Mouse (Mus musculus) liver, embryonic 11.5 days (tissue): Measurements from ENCODE around the gene Nrxn3. TPM values are rescaled to one million over a fixed set of nuclear protein-coding genes. Genes with fewer than 3 reads are reported as not detected.

Source experiments
- ATAC-seq: fragments of 200-750 bp; cut with Nextera tagmentation; replicated peaks from 2 replicates; pipeline ENCODE4 v1.8.0; 2017; ENCODE audit warnings: moderate number of reproducible peaks, mild to moderate bottlenecking, moderate TSS enrichment, moderate library complexity; ENCODE audit not compliant: low FRiP score
- DNase-seq: peaks from one replicate; pipeline ENCODE4 v3.0.0-alpha.2; 2017; ENCODE audit warnings: low spot score
- H3K27ac ChIP-seq: fragments of 300-500 bp; sonication (generic); 2 replicates; pipeline ENCODE4 v1.5.1; 2014; ENCODE audit warnings: mild to moderate bottlenecking, low read depth, low read length, control low read depth
- H3K27me3 ChIP-seq: fragments of 300-500 bp; sonication (generic); replicated peaks from 2 replicates; pipeline ENCODE4 v1.6.1; 2014; ENCODE audit warnings: low read length, mixed read lengths; ENCODE audit not compliant: control insufficient read depth, insufficient read depth
- H3K36me3 ChIP-seq: fragments of 300-500 bp; sonication (generic); 2 replicates; pipeline ENCODE4 v1.6.1; 2014; ENCODE audit warnings: mild to moderate bottlenecking, low read length, moderate library complexity, mixed read lengths; ENCODE audit not compliant: control insufficient read depth, insufficient read depth
- H3K4me1 ChIP-seq: fragments of 300-500 bp; sonication (generic); replicated peaks from 2 replicates; pipeline ENCODE4 v1.6.1; 2014; ENCODE audit warnings: low read length, mixed read lengths; ENCODE audit not compliant: control insufficient read depth, insufficient read depth
- H3K4me2 ChIP-seq: fragments of 300-500 bp; sonication (generic); 2 replicates; pipeline ENCODE4 v1.6.1; 2014; ENCODE audit warnings: mild to moderate bottlenecking, control low read depth, moderate library complexity
- H3K4me3 ChIP-seq: fragments of 300-500 bp; sonication (generic); 2 replicates; pipeline ENCODE4 v1.5.1; 2014; ENCODE audit warnings: low read depth, low read length, control low read depth
- H3K9ac ChIP-seq: fragments of 300-500 bp; sonication (generic); 2 replicates; pipeline ENCODE4 v1.6.1; 2014; ENCODE audit warnings: low read depth, low read length, control low read depth
- H3K9me3 ChIP-seq: fragments of 300-500 bp; sonication (generic); 2 replicates; pipeline ENCODE4 v1.6.1; 2016; ENCODE audit warnings: low read length, inconsistent platforms, mixed read lengths; ENCODE audit not compliant: control insufficient read depth
- WGBS: fragments of 180-500 bp; shearing (Covaris S2); extraction: QIAGEN DNeasy Blood & Tissue Kit; methylation state at CpG from one replicate; pipeline ENCODE4 v1.1.7; 2014; 5-methylcytosine and 5-hydroxymethylcytosine counted together
- polyA plus RNA-seq: library from polyadenylated mRNA; unstranded; fragments of >200 nt; fragmentation: Nextera tagmentation; extraction: Ambion mirVana; gene quantifications from 2 replicates; pipeline ENCODE4 v1.2.1, GENCODE M21; 2014

Nrxn3 gene
- polyA plus RNA-seq, 1 experiment from 2014 or later = 3.3 TPM

DNA sequence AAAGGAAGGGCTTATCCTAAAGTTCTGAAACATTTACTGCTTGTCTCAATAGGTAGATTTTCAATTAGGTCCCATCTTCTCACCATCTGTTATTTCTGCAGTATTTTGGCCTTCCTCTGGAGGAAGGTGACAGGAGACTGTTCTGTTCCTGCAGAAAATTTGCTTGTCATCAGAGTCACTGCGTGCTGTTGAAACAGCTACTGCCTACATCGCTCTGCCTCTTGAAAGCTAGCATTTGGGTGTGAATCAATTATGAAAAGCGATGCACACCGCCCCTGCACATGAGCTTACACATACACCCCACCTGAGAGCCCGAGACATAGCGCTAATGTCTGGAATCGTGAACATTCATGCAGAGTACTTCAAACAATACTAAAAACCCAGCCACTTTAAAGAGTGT lies 966.4 kb downstream of the Nrxn3 start:
- Histone ChIP-seq H3K4me3 (no peak overlapping the region), H3K27ac (no peak overlapping the region), H3K36me3 (no peaks in the 10 kb centered on the region), H3K27me3 (no peaks in the 10 kb centered on the region), H3K4me1 (no peaks in the 10 kb centered on the region), H3K9ac (no peak overlapping the region), H3K4me2 (no peak overlapping the region), H3K9me3 (no peaks in the 10 kb centered on the region)
- 91% methylated on average over 7 of the region's 7 CpGs for WGBS
- ATAC-seq = no peak
- DNase-seq = no peak

- Histone ChIP-seq H3K4me3 (no peak overlapping the region), H3K4me2 (no peak overlapping the region), H3K27me3 (no peaks in the 10 kb centered on the region), H3K36me3 (no peaks in the 10 kb centered on the region), H3K27ac (no peak overlapping the region), H3K4me1 (no peaks in the 10 kb centered on the region), H3K9ac (no peak overlapping the region), H3K9me3 (no peaks in the 10 kb centered on the region)
- 11% methylated on average over 4 of the region's 4 CpGs for WGBS
- no peak for DNase-seq
- ATAC-seq = no peak
These were observed 976.8 kb downstream of the Nrxn3 start for GRCm38 (mm10) chr12:89699469-89699868.

- 49% methylated on average over 3 of the region's 3 CpGs for WGBS
- no peaks in the 10 kb centered on the region for H3K9me3 ChIP-seq
- DNase-seq = no peak
- H3K27ac ChIP-seq = no peak overlapping the region
- H3K4me2 ChIP-seq = no peak overlapping the region
- no peaks in the 10 kb centered on the region for H3K36me3 ChIP-seq
- no peak overlapping the region for H3K4me3 ChIP-seq
- ATAC-seq = no peak
- no peaks in the 10 kb centered on the region for H3K27me3 ChIP-seq
- H3K4me1 ChIP-seq = no peaks in the 10 kb centered on the region
- no peak overlapping the region for H3K9ac ChIP-seq
These were observed 978.3 kb downstream of the Nrxn3 start for GRCm38 (mm10) chr12:89700937-89701458.

- H3K9ac ChIP-seq = no peak overlapping the region
- no peaks in the 10 kb centered on the region for H3K4me1 ChIP-seq
- no peaks in the 10 kb centered on the region for H3K9me3 ChIP-seq
- H3K36me3 ChIP-seq = no peaks in the 10 kb centered on the region
- H3K27ac ChIP-seq = no peak overlapping the region
- H3K4me3 ChIP-seq = no peak overlapping the region
- 53% methylated on average over 1 of the region's 1 CpGs for WGBS
- H3K4me2 ChIP-seq = no peak overlapping the region
- H3K27me3 ChIP-seq = no peaks in the 10 kb centered on the region
- DNase-seq = no peak
- no peak for ATAC-seq
These were observed 980.3 kb downstream of the Nrxn3 start for GRCm38 (mm10) chr12:89702931-89703330.

GRCm38 (mm10) chr12:89707913-89708312 lies 985.2 kb downstream of the Nrxn3 start:
- no peaks in the 10 kb centered on the region for H3K9me3 ChIP-seq
- H3K4me2 ChIP-seq = no peak overlapping the region
- ATAC-seq (no peak), DNase-seq (no peak)
- WGBS = 73% methylated on average over 3 of the region's 4 CpGs
- no peaks in the 10 kb centered on the region for H3K36me3 ChIP-seq
- H3K4me1 ChIP-seq = no peaks in the 10 kb centered on the region
- H3K9ac ChIP-seq = no peak overlapping the region
- no peak overlapping the region for H3K27ac ChIP-seq
- no peak overlapping the region for H3K4me3 ChIP-seq
- no peaks in the 10 kb centered on the region for H3K27me3 ChIP-seq

GRCm38 (mm10) chr12:89710459-89710858 lies 987.8 kb downstream of the Nrxn3 start:
- H3K9ac ChIP-seq = no peak overlapping the region
- H3K4me1 ChIP-seq = no peaks in the 10 kb centered on the region
- H3K36me3 ChIP-seq = no peaks in the 10 kb centered on the region
- H3K4me3 ChIP-seq = no peak overlapping the region
- DNase-seq = no peak
- H3K27ac ChIP-seq = no peak overlapping the region
- ATAC-seq = no peak
- 85% methylated on average over 5 of the region's 5 CpGs for WGBS
- H3K9me3 ChIP-seq = no peaks in the 10 kb centered on the region
- H3K4me2 ChIP-seq = no peak overlapping the region
- H3K27me3 ChIP-seq = no peaks in the 10 kb centered on the region

DNA sequence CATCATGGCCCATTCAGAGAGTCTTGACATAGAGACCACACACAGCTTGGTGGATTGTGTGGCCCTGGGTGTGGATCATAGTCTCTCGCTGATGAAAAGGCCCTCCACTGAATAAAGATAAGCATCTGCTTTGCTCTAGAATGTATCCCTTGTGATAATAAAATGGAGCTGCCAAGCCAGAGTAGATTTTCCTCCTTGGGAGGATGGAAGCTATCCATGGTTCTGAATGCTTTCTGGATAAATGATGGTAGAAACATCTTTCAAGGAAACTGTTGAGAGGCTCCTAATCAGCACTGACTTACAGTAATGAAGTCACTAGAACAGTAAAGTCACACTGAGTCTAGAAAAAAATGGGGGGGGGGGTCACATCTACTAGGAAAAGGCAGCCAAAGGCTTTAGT lies 989.1 kb downstream of the Nrxn3 start:
- Histone ChIP-seq H3K27ac (no peak overlapping the region), H3K4me1 (no peaks in the 10 kb centered on the region), H3K36me3 (no peaks in the 10 kb centered on the region), H3K4me3 (no peak overlapping the region), H3K9ac (no peak overlapping the region), H3K4me2 (no peak overlapping the region), H3K9me3 (no peaks in the 10 kb centered on the region), H3K27me3 (no peaks in the 10 kb centered on the region)
- 85% methylated on average over 1 of the region's 1 CpGs for WGBS
- ATAC-seq (no peak), DNase-seq (no peak)

- H3K9me3 ChIP-seq = no peaks in the 10 kb centered on the region
- no peak overlapping the region for H3K4me3 ChIP-seq
- ATAC-seq (0 out of 2 replicates have a peak, but pooled peaks have one; percentile 26), DNase-seq (no peak)
- no peak overlapping the region for H3K27ac ChIP-seq
- H3K27me3 ChIP-seq = no peaks in the 10 kb centered on the region
- no peaks in the 10 kb centered on the region; the same call in 1 of the 2 replicates for H3K4me1 ChIP-seq
- no peak overlapping the region for H3K9ac ChIP-seq
- H3K4me2 ChIP-seq = no peak overlapping the region
- WGBS = 47% methylated on average over 8 of the region's 8 CpGs
- H3K36me3 ChIP-seq = no peaks in the 10 kb centered on the region
These were observed 996.8 kb downstream of the Nrxn3 start for GRCm38 (mm10) chr12:89719194-89720080.

- Histone ChIP-seq H3K27ac (no peak overlapping the region), H3K9ac (no peak overlapping the region), H3K4me1 (no peaks in the 10 kb centered on the region; the same call in 1 of the 2 replicates), H3K27me3 (no peaks in the 10 kb centered on the region), H3K36me3 (no peaks in the 10 kb centered on the region), H3K4me2 (no peak overlapping the region), H3K4me3 (no peak overlapping the region), H3K9me3 (no peaks in the 10 kb centered on the region)
- DNase-seq = no peak
- peak; percentile 93 for ATAC-seq
- WGBS = 37% methylated on average over 3 of the region's 3 CpGs
These were observed 998.3 kb downstream of the Nrxn3 start for GRCm38 (mm10) chr12:89720945-89721344.
